Mouse (Mus musculus): ENCODE data around the gene Gmpr.
"Not testable (repeated sequence)": the region's sequence is repeated elsewhere in the genome, so short reads cannot be mapped to it uniquely, and the experiment has no call there.

Gmpr gene

DNA sequence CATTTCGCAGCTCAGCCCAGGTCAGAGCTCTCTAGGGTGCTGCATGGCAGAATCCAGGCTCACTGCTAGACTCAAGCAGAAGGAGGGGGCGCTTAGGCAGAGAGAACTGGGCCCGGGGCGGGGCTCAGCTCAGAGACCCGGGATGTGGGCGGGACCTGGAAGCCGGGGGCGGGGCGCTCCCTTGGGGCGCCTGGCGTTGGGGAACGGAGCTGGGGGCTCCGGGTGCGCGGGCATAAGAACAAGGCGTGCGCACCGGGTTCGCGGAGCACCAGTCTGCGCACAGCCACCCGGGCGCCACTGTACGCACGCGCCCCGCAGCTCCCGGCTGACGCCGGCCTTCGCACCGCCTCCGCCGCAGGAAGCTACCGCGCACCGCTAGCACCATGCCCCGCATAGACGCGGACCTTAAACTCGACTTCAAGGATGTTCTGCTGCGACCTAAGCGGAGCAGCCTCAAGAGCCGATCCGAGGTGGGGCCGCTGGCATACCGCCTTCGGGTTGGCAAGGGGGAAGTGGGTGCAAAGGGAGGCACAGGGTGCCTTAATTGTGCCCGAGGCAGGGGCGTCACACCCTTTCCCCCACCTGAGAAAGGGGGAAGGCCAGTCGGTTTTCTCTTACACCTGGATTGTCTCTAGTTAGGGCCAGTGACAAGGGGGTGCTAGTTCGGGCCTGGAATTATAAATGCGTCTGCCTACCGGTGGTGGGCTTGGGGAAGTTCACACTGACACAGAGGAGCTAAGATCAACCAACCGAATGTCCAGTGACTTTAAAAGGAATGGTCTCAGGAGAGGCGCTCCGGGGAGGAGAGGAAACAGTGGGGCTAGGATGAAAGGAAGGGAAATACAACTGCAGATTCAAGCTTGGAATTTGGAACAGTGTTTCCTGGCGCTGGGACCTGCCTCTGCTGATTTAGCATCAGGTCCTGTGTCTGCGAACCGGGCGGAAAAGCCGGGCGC lies at the start of gene Gmpr:
Gene Gmpr, plus strand, starts transcription at position 171 of the 956 bp plus-strand sequence.
- peak; percentile 63 to 69 for DNase-seq (ENCODE audit: low spot score in 2 of 2)

- no peak for DNase-seq (ENCODE audit: low spot score in 2 of 2)
These were observed 49.8 kb upstream of the Gmpr start for GRCm38 (mm10) chr13:45457459-45457858.

DNA sequence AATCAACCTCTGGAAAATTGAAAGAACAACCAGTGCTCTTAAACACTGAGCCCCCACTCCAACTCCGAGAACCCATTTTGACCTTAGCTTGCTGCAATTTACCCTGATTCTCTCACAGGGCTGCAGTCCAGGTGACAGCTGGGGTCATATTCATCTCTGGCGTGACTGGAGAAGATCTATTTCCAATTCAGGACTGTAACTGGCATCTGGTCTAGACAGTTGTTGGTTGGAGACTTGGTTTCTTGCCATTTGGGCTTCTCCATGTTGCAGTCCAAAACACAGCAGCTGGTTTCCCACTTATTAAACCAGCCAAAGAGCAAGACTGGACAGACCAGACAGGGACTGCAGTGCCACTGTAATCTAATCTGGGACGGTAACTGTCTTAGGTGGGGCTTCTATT lies 47.1 kb upstream of the Gmpr start:
- no peak for DNase-seq (ENCODE audit: low spot score in 2 of 2)

DNA sequence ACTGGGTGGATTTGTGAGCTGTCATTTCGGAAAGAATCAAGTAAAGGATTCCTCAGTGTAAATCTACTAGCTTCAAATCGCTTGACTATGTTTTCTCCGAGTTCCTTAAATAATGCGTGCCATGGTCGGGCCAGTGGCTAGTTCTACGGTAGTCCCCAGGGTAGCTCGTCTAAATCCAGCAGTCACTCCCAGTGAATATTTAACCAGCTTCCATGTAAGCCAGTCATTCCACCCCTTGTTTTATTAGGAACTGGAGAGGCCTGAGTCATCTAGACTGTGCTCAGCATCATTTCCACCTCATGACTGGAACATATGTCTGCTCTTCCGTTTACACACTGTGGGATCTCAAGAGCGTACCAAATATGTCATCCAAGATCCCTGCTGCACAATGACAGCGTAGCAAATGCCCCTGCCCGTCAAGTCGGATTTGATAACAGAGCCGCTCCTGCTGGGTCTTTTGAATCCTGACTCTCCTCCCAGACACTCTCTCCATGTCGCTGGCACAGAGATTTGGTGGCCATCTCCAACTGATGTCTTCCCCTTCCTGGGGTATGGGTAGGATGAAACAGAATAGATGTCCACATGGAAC lies 45.8 kb upstream of the Gmpr start:
- no peak for DNase-seq (ENCODE audit: low spot score in 2 of 2)

- no peak for DNase-seq (ENCODE audit: low spot score in 2 of 2)
These were observed 41.6 kb upstream of the Gmpr start for GRCm38 (mm10) chr13:45465616-45466015.

DNA sequence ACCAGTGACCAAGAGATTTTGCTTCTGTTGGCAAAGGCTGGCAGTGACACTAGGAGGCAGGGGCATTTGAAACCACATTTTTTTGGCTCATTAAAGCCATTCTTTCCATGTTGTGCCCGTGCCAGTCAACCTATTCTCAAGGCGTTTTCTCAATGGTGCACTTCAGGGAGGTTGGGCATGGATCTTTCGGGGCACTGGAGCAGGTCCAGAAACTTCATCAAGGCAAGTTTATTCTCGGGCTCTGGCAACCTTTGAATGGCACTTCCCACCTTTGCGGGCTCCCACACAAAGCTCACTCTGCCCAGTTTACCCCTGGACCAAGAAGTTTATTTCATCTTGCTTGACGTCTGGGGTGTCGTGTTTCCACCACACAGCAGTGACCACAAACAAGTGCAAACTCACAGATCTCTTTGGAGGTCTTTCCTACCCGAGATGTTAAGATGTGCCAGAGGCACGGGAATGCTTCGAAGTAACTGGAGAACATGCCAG lies 41.2 kb upstream of the Gmpr start:
- no peak for DNase-seq (ENCODE audit: low spot score in 2 of 2)

- DNase-seq (ENCODE audit: low spot score in 2 of 2), result no peak
These were observed 38.5 kb upstream of the Gmpr start for GRCm38 (mm10) chr13:45468751-45469150.

DNA sequence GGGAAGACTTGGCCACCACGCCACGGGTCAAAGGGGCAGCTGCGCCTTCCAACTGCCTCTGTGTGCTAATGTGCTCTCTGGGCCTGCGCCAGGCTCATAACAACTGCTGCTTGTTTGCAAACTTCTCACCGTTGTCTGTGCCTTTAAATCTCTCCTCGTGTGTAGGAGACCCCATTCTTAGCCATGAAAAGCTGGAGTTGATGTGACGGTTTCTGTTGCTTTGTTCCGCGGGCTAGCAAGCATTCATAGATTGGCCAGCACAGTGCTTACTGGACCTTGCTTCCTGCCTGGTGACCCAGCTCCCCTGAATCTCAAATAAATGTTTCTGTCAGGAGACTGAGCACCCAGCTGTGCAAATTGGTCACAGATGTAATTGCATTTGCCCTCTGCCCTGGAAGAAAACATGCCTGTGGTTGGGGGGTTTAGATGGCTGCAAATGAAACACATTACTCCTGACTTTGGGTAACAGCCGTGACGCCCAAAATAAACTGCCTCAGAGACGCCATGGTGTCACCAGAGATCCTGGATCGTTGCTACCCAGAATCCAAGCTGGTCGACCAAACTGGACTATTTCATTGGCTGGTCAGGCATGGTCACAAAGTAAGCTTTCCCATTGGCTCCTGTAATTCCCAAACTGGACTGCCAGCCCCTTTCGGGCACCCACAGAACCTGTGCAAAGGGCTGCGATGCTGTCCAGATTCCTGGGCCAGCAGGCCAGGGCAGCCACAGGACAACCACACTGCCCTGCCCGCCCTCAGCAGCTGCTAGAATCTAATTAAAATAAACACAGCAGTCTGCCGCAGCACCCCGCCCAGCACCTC lies 37.6 kb upstream of the Gmpr start:
- no peak for DNase-seq (ENCODE audit: low spot score in 2 of 2)

DNA sequence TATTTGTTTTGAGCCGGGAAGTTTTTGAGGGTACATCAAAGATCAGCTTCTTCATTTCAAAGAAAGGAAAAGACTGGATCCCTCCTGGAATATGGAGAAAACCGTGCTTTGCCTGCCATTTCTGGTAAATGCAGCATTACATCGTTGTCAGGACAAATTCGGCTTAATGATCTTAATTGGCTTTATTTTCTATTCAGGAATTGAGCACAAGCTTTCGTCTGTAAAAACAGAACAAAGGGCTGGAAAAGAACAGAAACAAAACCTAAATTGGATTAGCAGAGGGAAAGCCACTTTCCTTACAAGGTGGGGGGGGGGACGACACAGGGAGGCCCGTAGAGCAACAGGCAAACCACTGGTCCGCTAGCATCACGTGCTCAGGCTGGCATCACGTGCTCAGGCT lies 33.9 kb upstream of the Gmpr start:
- no peak for DNase-seq (ENCODE audit: low spot score in 2 of 2)

DNA sequence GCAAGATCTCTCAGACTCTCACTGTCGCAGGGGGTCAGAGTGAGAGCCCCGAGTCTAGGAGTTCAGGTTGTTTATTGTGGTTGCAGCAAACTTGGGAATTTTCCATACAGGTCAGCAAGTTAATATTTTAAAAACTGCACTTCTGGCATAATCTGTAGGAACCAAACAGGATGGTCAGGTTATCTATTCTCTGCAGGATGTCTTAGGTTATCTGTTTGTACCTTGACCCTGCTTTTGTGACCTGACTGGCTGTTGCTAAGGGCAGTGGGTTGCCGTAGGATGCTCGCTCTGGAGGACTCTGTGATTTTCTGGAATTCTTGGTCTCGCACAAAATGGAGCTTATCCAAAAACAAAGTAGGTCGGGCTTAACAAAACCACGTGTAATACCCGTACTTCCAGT lies 31.9 kb upstream of the Gmpr start:
- DNase-seq (ENCODE audit: low spot score in 2 of 2), result no peak

DNA sequence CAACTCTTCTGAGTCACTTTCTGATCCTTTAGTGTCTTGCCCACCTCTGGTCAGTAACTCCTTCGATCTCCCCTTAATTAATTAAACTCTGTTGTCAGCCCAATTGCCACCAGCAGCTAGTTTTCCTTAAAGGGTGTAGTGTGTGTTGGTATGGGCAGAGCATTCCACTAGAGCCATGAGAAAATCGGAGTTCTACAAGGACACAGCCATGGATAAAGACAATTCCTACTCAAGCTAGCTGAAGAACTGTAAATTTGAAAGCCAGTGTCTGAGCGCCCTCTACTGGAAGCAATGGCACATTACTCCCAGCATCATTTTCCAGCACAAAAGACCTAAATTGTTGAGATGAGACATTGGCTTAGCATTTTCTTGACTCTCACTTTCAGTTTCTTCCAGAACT lies 30.1 kb upstream of the Gmpr start:
- peak; percentile 74 to 82 for DNase-seq (ENCODE audit: low spot score in 2 of 2)

DNA sequence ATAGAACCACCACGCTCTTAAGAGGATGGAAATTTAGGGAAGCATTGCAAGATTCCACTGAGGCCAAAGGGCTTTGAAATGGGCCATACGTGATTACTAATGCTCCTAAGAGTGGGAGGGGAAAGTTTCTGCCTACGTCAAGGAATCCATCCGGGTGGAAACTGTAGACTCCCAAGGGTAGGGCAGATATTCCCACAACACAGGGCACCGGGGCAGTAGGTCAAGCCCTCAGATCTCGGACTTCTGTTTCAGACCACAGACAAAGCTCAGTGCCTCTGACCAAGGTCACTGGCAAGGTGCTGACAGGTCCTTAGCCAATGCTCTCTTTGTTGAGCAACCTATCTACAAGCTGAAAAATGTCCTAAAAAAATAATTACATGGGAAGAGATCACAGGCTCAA lies 27.3 kb upstream of the Gmpr start:
- DNase-seq (ENCODE audit: low spot score in 2 of 2), result no peak

DNA sequence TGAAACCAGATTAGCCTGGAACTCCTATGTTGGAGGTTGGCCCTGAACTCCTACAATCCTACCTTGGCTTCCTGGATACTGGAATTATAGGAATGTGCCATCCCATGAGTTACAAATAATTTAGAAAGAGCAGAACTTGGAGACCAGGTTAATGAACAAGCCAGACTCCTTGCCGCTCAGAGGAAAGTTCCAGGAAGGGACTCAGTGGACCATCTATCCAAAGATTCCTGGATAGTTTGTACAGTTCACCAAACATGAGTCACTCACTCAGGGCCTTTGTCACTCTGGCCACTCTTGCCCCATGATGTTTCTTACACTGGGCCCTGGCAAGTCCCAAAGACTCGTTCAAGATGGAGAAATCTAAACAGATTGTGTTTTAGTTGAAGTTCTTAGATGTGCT lies 24.0 kb upstream of the Gmpr start:
- DNase-seq (ENCODE audit: low spot score in 2 of 2), result no peak

DNA sequence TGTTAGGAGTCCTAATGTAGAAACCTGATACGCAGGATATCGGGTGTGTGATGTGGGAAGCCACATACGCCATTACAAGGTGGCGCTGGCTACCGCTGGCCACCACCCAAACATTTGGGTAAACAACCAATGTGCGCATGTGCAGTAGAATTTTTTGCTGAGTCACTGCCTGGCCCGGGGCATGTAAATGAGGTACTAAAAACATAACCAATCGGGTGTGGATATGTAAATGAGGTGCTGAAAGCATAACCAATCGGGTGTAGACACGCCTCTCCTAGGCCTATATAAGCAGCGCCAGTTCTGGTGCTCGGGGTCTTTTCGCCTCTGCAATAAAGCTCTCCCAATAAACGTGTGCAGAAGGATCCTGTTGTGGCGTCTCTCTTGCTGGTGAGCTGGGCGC lies 23.3 kb upstream of the Gmpr start:
- not testable (repeated sequence) for DNase-seq (ENCODE audit: low spot score in 2 of 2)

GRCm38 (mm10) chr13:45485602-45486001 lies 21.6 kb upstream of the Gmpr start:
- DNase-seq (ENCODE audit: low spot score in 2 of 2), result no peak

DNA sequence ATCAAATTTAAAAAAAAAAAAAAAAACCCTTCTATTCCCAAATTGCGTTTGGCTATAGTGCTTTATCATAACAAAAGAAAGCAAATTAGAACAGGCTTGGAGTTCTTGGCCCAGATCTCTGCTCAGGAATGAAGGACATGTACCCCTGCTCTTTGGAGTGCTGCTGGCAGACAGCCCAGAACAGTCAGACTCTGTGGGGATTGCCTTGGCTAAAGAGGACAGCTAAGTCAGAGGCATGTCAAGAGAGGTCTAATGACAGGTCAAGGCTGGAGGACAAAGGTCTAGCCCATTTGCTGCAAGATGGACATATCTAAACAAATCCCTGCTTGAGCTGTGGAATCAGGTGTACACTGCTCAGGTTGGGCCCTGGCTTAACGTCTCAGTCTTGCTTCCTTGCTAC lies 20.6 kb upstream of the Gmpr start:
- DNase-seq (ENCODE audit: low spot score in 2 of 2), result no peak

DNA sequence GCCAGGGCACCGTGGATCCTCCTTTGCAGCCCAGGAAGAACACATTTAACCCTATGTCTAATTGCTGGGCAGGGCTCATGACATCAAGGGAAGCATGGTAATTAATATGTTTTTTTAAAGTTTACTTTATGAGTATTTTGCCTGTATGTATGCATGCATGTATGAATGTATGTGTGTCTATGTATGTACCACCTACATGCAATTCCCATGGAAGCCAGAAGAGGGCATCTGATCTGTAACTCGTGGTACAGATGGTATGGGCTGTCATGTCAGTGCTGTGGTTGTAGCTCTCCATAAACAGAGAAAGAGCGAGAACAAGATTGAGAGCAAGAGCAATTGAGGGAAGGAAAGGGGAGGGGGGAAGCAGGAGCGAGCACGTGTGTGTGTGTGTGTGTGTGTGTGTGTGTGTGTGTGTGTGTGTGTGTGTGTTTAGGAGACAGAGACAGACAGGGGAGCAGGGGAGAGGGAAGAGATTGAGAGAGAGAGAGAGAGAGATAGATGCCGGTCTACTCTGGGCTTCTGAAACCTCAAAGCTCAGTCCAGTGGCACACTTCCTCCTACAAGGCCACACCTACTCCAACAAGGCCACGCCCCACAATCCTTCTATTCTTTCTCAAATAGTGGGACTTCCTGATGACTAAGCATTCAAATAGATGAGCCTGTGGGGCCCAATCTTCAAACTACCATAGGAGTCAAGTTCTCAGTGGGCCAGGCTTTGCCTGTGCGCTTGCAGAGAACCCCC lies 15.1 kb upstream of the Gmpr start:
- DNase-seq (ENCODE audit: low spot score in 2 of 2), result no peak

DNA sequence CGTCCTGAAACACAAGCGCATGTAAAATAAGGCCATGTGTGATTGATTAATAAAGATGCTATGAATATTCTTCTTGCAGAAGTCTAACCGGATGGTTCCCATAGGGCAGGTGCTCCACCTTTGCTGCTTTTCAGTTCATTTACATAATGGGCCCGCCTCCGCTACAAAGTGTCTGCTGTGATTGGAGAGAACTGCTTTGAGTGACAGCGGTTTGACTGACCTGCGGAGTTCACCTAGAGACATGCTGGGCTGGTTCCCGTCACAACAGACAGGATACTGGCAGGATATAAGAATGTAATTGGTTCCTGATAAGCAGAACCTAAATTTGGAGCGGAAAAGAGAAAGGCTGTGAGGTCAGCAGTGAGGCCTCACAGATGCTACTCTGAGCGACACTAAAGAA lies 13.4 kb upstream of the Gmpr start:
- no peak for DNase-seq (ENCODE audit: low spot score in 2 of 2)

DNA sequence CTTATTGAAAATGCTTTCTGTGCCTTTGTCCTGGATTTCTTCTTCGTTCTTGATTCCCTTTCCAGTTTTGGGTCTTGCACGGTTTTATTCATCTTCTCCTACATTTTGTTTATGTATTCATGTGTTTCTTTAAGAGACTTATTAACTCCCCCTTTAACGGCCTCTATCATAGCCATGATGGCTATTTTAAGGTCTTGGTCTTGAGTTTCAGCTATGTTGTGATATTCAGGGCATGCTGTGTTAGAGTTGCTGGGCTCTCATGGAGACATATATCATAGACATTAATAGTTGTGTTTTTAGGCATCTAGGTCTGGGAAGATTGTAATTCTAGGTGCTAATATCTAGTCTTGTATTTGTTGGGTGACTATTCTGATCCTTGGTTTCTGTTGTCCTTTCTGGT lies 8.6 kb upstream of the Gmpr start:
- DNase-seq (ENCODE audit: low spot score in 2 of 2), result no peak

DNA sequence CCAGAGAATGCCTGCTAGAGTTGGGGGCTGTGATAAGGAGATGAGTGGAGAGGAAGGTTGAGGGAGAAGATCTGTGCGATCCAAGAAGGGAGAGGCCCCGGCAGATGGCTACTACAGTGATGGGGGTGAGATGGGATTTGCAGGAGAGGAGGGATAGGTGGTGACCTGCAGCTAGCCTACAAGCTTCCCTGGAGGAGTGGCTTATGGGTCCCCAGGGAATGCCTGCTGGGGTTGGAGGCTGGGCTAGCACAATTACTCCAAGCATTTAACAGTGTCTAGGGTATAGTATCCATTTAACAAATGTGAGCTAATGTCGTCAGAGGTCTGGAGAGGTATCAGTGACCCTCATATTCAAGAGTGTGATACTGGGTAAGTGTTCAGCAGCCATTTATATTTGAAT lies 7.9 kb upstream of the Gmpr start:
- DNase-seq (ENCODE audit: low spot score in 2 of 2), result no peak

- no peak for DNase-seq (ENCODE audit: low spot score in 2 of 2)
These were observed 7.3 kb upstream of the Gmpr start for GRCm38 (mm10) chr13:45499906-45500305.

GRCm38 (mm10) chr13:45502791-45503190 lies 4.5 kb upstream of the Gmpr start:
- no peak for DNase-seq (ENCODE audit: low spot score in 2 of 2)

Measured in frontal cortex, postnatal 25 days (tissue).